Mouse (Mus musculus) small intestine, adult 2 months (tissue): Measurements from ENCODE around the gene Dync2li1.

Source experiments
- CTCF ChIP-seq: fragments of 200-500 bp; IDR thresholded peaks from 2 replicates; pipeline ENCODE4 v1.5.1; 2012; ENCODE audit warnings: low read depth, mild to moderate bottlenecking, control low read depth, inconsistent platforms, low read length, moderate library complexity, mixed read lengths; ENCODE audit not compliant: insufficient replicate concordance, insufficient read length; ENCODE audit errors: extremely low read depth
- POLR2A ChIP-seq: fragments of 200-500 bp; IDR thresholded peaks from 2 replicates; pipeline ENCODE4 v1.6.1; 2012; ENCODE audit warnings: low read depth, mild to moderate bottlenecking, control low read depth, inconsistent platforms, low read length, moderate library complexity

- TF ChIP-seq CTCF (no peak), POLR2A (no peak)
Observed at GRCm38 (mm10) chr17:84636328-84636727, 10.0 kb downstream of the Dync2li1 start.
